Mouse (Mus musculus) erythroid progenitor cell, adult 5-6 weeks (primary cell): ENCODE results near the gene Strap. TPM values are rescaled to one million over a fixed set of nuclear protein-coding genes. Genes with fewer than 3 reads are reported as not detected.

Source experiments
- ATAC-seq: replicated peaks from 2 replicates; pipeline ENCODE4 v1.8.0; 2016; ENCODE audit warnings: moderate number of reproducible peaks, mild to moderate bottlenecking, moderate TSS enrichment, inconsistent platforms; ENCODE audit not compliant: poor library complexity, low FRiP score, severe bottlenecking
- total RNA-seq, 2 experiments: library from RNA; stranded (forward) in 1 of 2; stranded (reverse) in 1 of 2; fragments of 150-400 nt in 1 of 2; fragments of 186-747, 209-891 nt in 1 of 2; gene quantifications; 2 replicates each; pipeline versions ENCODE4 v1.2.3 to v1.2.4; 2015 to 2017; ENCODE audit warnings: low replicate concordance in 2 of 2

Strap gene
- total RNA-seq, 2 experiments from 2014 or later: 90.1 to 139 TPM

GRCm38 (mm10) chr6:137772918-137773636 is 38.2 kb downstream of the Strap start:
- no peak for ATAC-seq

GRCm38 (mm10) chr6:137773637-137774028 is 38.8 kb downstream of the Strap start:
- ATAC-seq: no peak

- ATAC-seq: no peak
Measured at GRCm38 (mm10) chr6:137774166-137774565, 39.3 kb downstream of the Strap start.

GRCm38 (mm10) chr6:137775159-137775558 is 40.3 kb downstream of the Strap start:
- no peak for ATAC-seq

- no peak for ATAC-seq
Measured at GRCm38 (mm10) chr6:137776981-137777380, 42.1 kb downstream of the Strap start.

- ATAC-seq: no peak
Measured at GRCm38 (mm10) chr6:137783899-137784637, 49.2 kb downstream of the Strap start.

- ATAC-seq: no peak
Measured at GRCm38 (mm10) chr6:137788976-137789590, 54.2 kb downstream of the Strap start.

- no peak for ATAC-seq
Measured at GRCm38 (mm10) chr6:137789658-137790057, 54.8 kb downstream of the Strap start.

- no peak for ATAC-seq
Measured at GRCm38 (mm10) chr6:137795494-137795893, 60.6 kb downstream of the Strap start.

GRCm38 (mm10) chr6:137796596-137797567 is 62.0 kb downstream of the Strap start:
- ATAC-seq: no peak

GRCm38 (mm10) chr6:137799253-137799652 is 64.4 kb downstream of the Strap start:
- no peak for ATAC-seq

Other genes with a start within 250 kb of the Strap start
- gene Eps8, start 80.2 kb upstream of the Strap start, total RNA-seq (2015; ENCODE audit: low replicate concordance): 4.2 and 9.7 TPM in 2 replicates
- gene Eps8, start 80.2 kb upstream of the Strap start, total RNA-seq (2017; ENCODE audit: low replicate concordance): 3.0 and 3.1 TPM in 2 replicates
- gene Dera, start 19.5 kb downstream of the Strap start, total RNA-seq (2015; ENCODE audit: low replicate concordance): 6.1 and 16.3 TPM in 2 replicates
- 14.5 and 16.9 TPM in 2 replicates for gene Dera, start 19.5 kb downstream of the Strap start, total RNA-seq (2017; ENCODE audit: low replicate concordance)